Mouse (Mus musculus) B cell, adult 2 months (primary cell): ENCODE measurements around the gene Plekhh3.
A peak's percentile ranks its signal among the peaks of the same experiment; 100 is the strongest.
"Not testable (repeated sequence)": the region's sequence is repeated elsewhere in the genome, so short reads cannot be mapped to it uniquely, and the experiment has no call there.

ENCODE experiments used
- DNase-seq, 2 experiments: peaks; one replicate each; pipeline ENCODE4 v3.0.0; 2022

Gene Plekhh3

GRCm38 (mm10) chr11:101170354-101170810 lies 769 bp downstream of the Plekhh3 start, which contains the start of gene Cntnap1:
TSS of gene Cntnap1 (plus strand) at chr11:101170523.
- DNase-seq: no peak

GRCm38 (mm10) chr11:101169301-101170107 lies 1.6 kb downstream of the Plekhh3 start:
- no peak for DNase-seq

GRCm38 (mm10) chr11:101168301-101168980 lies 2.7 kb downstream of the Plekhh3 start:
- DNase-seq: no peak

- DNase-seq: no peak
Measured at GRCm38 (mm10) chr11:101167963-101168300, 3.2 kb downstream of the Plekhh3 start.

- DNase-seq: no peak
Measured at GRCm38 (mm10) chr11:101167211-101167962, 3.8 kb downstream of the Plekhh3 start.

GRCm38 (mm10) chr11:101166357-101166756 lies 4.8 kb downstream of the Plekhh3 start:
- no peak for DNase-seq

GRCm38 (mm10) chr11:101164677-101165580 lies 6.2 kb downstream of the Plekhh3 start:
- DNase-seq: no peak

- DNase-seq: no peak
Measured at GRCm38 (mm10) chr11:101164351-101164665, 6.8 kb downstream of the Plekhh3 start.

- DNase-seq: no peak
Measured at GRCm38 (mm10) chr11:101163476-101164350, 7.4 kb downstream of the Plekhh3 start.

- no peak for DNase-seq
Measured at GRCm38 (mm10) chr11:101162772-101163171, 8.4 kb downstream of the Plekhh3 start.

- DNase-seq: no peak
Measured at GRCm38 (mm10) chr11:101162301-101162700, 8.8 kb downstream of the Plekhh3 start.

GRCm38 (mm10) chr11:101161551-101161950 lies 9.6 kb downstream of the Plekhh3 start:
- DNase-seq: no peak

- not testable (repeated sequence) for DNase-seq
Measured at GRCm38 (mm10) chr11:101160981-101161505, 10.1 kb downstream of the Plekhh3 start.

GRCm38 (mm10) chr11:101160151-101160550 lies 11.0 kb downstream of the Plekhh3 start:
- not testable (repeated sequence) for DNase-seq

- peak; percentile 68 to 72 for DNase-seq
Measured at GRCm38 (mm10) chr11:101155728-101156371, 15.3 kb downstream of the Plekhh3 start, which contains the start of gene Tubg2. TSS of gene Tubg2 (plus strand) at chr11:101155907.

- DNase-seq: no peak
Measured at GRCm38 (mm10) chr11:101155151-101155550, 16.0 kb downstream of the Plekhh3 start.

GRCm38 (mm10) chr11:101154648-101155047 lies 16.5 kb downstream of the Plekhh3 start:
- DNase-seq: no peak

GRCm38 (mm10) chr11:101152825-101153224 lies 18.3 kb downstream of the Plekhh3 start:
- no peak for DNase-seq

GRCm38 (mm10) chr11:101151063-101151462 lies 20.1 kb downstream of the Plekhh3 start:
- DNase-seq: no peak
